Mouse (Mus musculus) heart, adult 9 months (tissue): Measurements from ENCODE around the gene Ptpn13.

Source experiments
- DNase-seq, 2 experiments: peaks; one replicate each; pipeline ENCODE4 v3.0.0; 2022; ENCODE audit warnings: low spot score in 2 of 2

Gene Ptpn13

GRCm38 (mm10) chr5:103647320-103647719, 222.3 kb downstream of the Ptpn13 start:
- no peak for DNase-seq
